Mouse (Mus musculus) T-helper 2 cell (primary cell): Measurements from ENCODE around the gene Tomm40.
"Not testable (repeated sequence)": the region's sequence is repeated elsewhere in the genome, so short reads cannot be mapped to it uniquely, and the experiment has no call there.

ENCODE experiments used
- in situ Hi-C: fragments of 300-600 bp; cut with MboI, MseI; formaldehyde crosslinking; loops from one replicate; pipeline ENCODE4 v1.15.1; 2025; ENCODE audit warnings: high pct_unique_total_duplicates

Tomm40 gene

GRCm38 (mm10) chr7:19688101-19688500 lies 27.1 kb downstream of the Tomm40 start:
- in situ Hi-C loops, result no loop called here

- in situ Hi-C loops, result not testable (repeated sequence)
Measured at GRCm38 (mm10) chr7:19686927-19687583, 28.2 kb downstream of the Tomm40 start.

- in situ Hi-C loops, result no loop called here
Measured at GRCm38 (mm10) chr7:19686521-19686920, 28.7 kb downstream of the Tomm40 start.

GRCm38 (mm10) chr7:19685374-19685773 lies 29.9 kb downstream of the Tomm40 start:
- in situ Hi-C loops, result no loop called here

GRCm38 (mm10) chr7:19683771-19684201 lies 31.5 kb downstream of the Tomm40 start:
- in situ Hi-C loops, result no loop called here

GRCm38 (mm10) chr7:19682979-19683378 lies 32.3 kb downstream of the Tomm40 start:
- in situ Hi-C loops, result no loop called here

- in situ Hi-C loops, result no loop called here
Measured at GRCm38 (mm10) chr7:19681202-19681694, 34.0 kb downstream of the Tomm40 start, which contains the start of the genes Gm44805 and Apoc4. Gm44805 (minus strand) TSS chr7:19681423. Apoc4 (minus strand) TSS chr7:19681479.

- in situ Hi-C loops, result no loop called here
Measured at GRCm38 (mm10) chr7:19680702-19681101, 34.5 kb downstream of the Tomm40 start.

GRCm38 (mm10) chr7:19678901-19679300 lies 36.3 kb downstream of the Tomm40 start:
- in situ Hi-C loops, result no loop called here

GRCm38 (mm10) chr7:19677872-19678271 lies 37.4 kb downstream of the Tomm40 start, which contains the start of gene Apoc2:
Apoc2 (minus strand) TSS chr7:19677941.
- in situ Hi-C loops, result no loop called here

- in situ Hi-C loops, result no loop called here
Measured at GRCm38 (mm10) chr7:19676662-19677061, 38.6 kb downstream of the Tomm40 start.

- in situ Hi-C loops, result no loop called here
Measured at GRCm38 (mm10) chr7:19675824-19676223, 39.4 kb downstream of the Tomm40 start.

GRCm38 (mm10) chr7:19673083-19673699 lies 42.0 kb downstream of the Tomm40 start:
- in situ Hi-C loops, result no loop called here

- in situ Hi-C loops, result no loop called here
Measured at GRCm38 (mm10) chr7:19671511-19671910, 43.7 kb downstream of the Tomm40 start.

GRCm38 (mm10) chr7:19668947-19669721 lies 46.1 kb downstream of the Tomm40 start:
- in situ Hi-C loops, result loop anchor here (5.0 kb wide), 1 partner anchor 43 kb away; no protein-coding TSS in a partner anchor

- in situ Hi-C loops, result loop anchor here (5.0 kb wide), 1 partner anchor 45 kb away; no protein-coding TSS in a partner anchor
Measured at GRCm38 (mm10) chr7:19667434-19667833, 47.8 kb downstream of the Tomm40 start.

GRCm38 (mm10) chr7:19666750-19667149 lies 48.5 kb downstream of the Tomm40 start:
- in situ Hi-C loops, result loop anchor here (5.0 kb wide), 1 partner anchor 46 kb away; no protein-coding TSS in a partner anchor

GRCm38 (mm10) chr7:19664955-19665841 lies 50.0 kb downstream of the Tomm40 start, which contains the start of gene Clptm1:
Clptm1 (minus strand) TSS chr7:19665033.
- in situ Hi-C loops, result loop anchor here (5.0 kb wide), 1 partner anchor 47 kb away; no protein-coding TSS in a partner anchor

- in situ Hi-C loops, result no loop called here
Measured at GRCm38 (mm10) chr7:19664455-19664954, 50.7 kb downstream of the Tomm40 start.

GRCm38 (mm10) chr7:19663940-19664339 lies 51.3 kb downstream of the Tomm40 start:
- in situ Hi-C loops, result no loop called here
